Mouse (Mus musculus) MEL (cell line): ENCODE results near the gene Pbsn.

ENCODE experiments used
- CTCF ChIP-seq, 3 experiments: IDR thresholded peaks in 2 of 3; conservative IDR thresholded peaks in 1 of 3; 2 replicates each; pipeline ENCODE4 v1.5.1; 2011 to 2012; ENCODE audit warnings: low read length in 3 of 3, low read depth in 2 of 3, mild to moderate bottlenecking in 2 of 3, improper control_type of control experiment in 1 of 3, inconsistent platforms in 1 of 3, mixed read lengths in 1 of 3, moderate library complexity in 1 of 3; ENCODE audit not compliant: control insufficient read depth in 1 of 3, insufficient read depth in 1 of 3, poor library complexity in 1 of 3, severe bottlenecking in 1 of 3
- GABPA ChIP-seq: IDR thresholded peaks from 2 replicates; pipeline ENCODE4 v1.6.1; 2012; ENCODE audit warnings: low read depth, mild to moderate bottlenecking, inconsistent platforms, low read length, improper control_type of control experiment, moderate library complexity
- HCFC1 ChIP-seq: IDR thresholded peaks from 2 replicates; pipeline ENCODE4 v1.6.1; 2012; ENCODE audit warnings: low read depth, mild to moderate bottlenecking, inconsistent platforms, low read length, improper control_type of control experiment, moderate library complexity
- MAFK ChIP-seq: IDR thresholded peaks from 2 replicates; pipeline ENCODE4 v1.6.1; 2011; ENCODE audit warnings: low read depth, mild to moderate bottlenecking, low read length, improper control_type of control experiment, borderline replicate concordance
- MAZ ChIP-seq: IDR thresholded peaks from 2 replicates; pipeline ENCODE4 v1.6.1; 2012; ENCODE audit warnings: low read depth, mild to moderate bottlenecking, inconsistent platforms, low read length, improper control_type of control experiment
- MYB ChIP-seq: IDR thresholded peaks from 2 replicates; pipeline ENCODE4 v1.6.1; 2011; ENCODE audit warnings: mild to moderate bottlenecking, low read depth, low read length, improper control_type of control experiment
- POLR2A ChIP-seq, 2 experiments: IDR thresholded peaks; 2 replicates each; pipeline ENCODE4 v1.6.1; 2011 to 2012; ENCODE audit warnings: low read length in 2 of 2, mild to moderate bottlenecking in 2 of 2, control low read depth in 1 of 2, improper control_type of control experiment in 1 of 2, low read depth in 1 of 2, moderate library complexity in 1 of 2; ENCODE audit not compliant: control insufficient read depth in 1 of 2, insufficient read depth in 1 of 2, poor library complexity in 1 of 2
- RCOR1 ChIP-seq: IDR thresholded peaks from 2 replicates; pipeline ENCODE4 v1.6.1; 2012; ENCODE audit warnings: low read depth, mild to moderate bottlenecking, inconsistent platforms, low read length, improper control_type of control experiment
- SMC3 ChIP-seq: IDR thresholded peaks from 2 replicates; pipeline ENCODE4 v1.6.1; 2011; ENCODE audit warnings: low read depth, low read length, improper control_type of control experiment
- TBP ChIP-seq: IDR thresholded peaks from 2 replicates; pipeline ENCODE4 v1.8.0; 2011; ENCODE audit warnings: low read depth, low read length, improper control_type of control experiment
- UBTF ChIP-seq: IDR thresholded peaks from 2 replicates; pipeline ENCODE4 v1.6.1; 2012; ENCODE audit warnings: low read depth, mild to moderate bottlenecking, inconsistent platforms, low read length, improper control_type of control experiment, moderate library complexity, borderline replicate concordance; ENCODE audit not compliant: insufficient read depth
- USF1 ChIP-seq: IDR thresholded peaks from 2 replicates; pipeline ENCODE4 v1.6.1; 2014; ENCODE audit warnings: low read depth, mild to moderate bottlenecking, inconsistent platforms, low read length, improper control_type of control experiment, moderate library complexity
- USF2 ChIP-seq, 2 experiments: IDR thresholded peaks; 2 replicates each; pipeline ENCODE4 v1.6.1; 2011 to 2012; ENCODE audit warnings: improper control_type of control experiment in 2 of 2, low read length in 2 of 2, borderline replicate concordance in 1 of 2, inconsistent platforms in 1 of 2, low read depth in 1 of 2, mild to moderate bottlenecking in 1 of 2; ENCODE audit not compliant: insufficient read depth in 1 of 2
- ZC3H11A ChIP-seq: IDR thresholded peaks from 2 replicates; pipeline ENCODE4 v1.6.1; 2012; ENCODE audit warnings: low read depth, mild to moderate bottlenecking, inconsistent platforms, low read length, improper control_type of control experiment

GRCm38 (mm10) chrX:77853523-77853922, at the start of gene Pbsn:
- TF ChIP-seq CTCF (IDR thresholded peaks at IDR 0.05 in 2 of 3, conservative IDR thresholded peaks at IDR 0.05 in 1 of 3; ENCODE audit: control insufficient read depth in 1 of 3, insufficient read depth in 1 of 3, low read depth in 2 of 3, low read length in 3 of 3, poor library complexity in 1 of 3, severe bottlenecking in 1 of 3), result no peak
- no peak for TF ChIP-seq HCFC1
- TF ChIP-seq MAFK, result no peak
- TF ChIP-seq ZC3H11A, result no peak
- no peak for TF ChIP-seq MAZ
- no peak for TF ChIP-seq SMC3
- TF ChIP-seq USF2 (IDR thresholded peaks at IDR 0.05; ENCODE audit: borderline replicate concordance in 1 of 2, insufficient read depth in 1 of 2, low read depth in 1 of 2, low read length in 2 of 2), result no peak
- no peak for TF ChIP-seq UBTF
- TF ChIP-seq TBP, result no peak
- no peak for TF ChIP-seq GABPA
- no peak for TF ChIP-seq RCOR1
- TF ChIP-seq USF1, result no peak
- no peak for TF ChIP-seq MYB
- TF ChIP-seq POLR2A (IDR thresholded peaks at IDR 0.05; ENCODE audit: control insufficient read depth in 1 of 2, insufficient read depth in 1 of 2, low read depth in 1 of 2, low read length in 2 of 2, poor library complexity in 1 of 2), result no peak
